Mouse (Mus musculus): ENCODE results near the gene Isx. TPM values are rescaled to one million over a fixed set of nuclear protein-coding genes. Genes with fewer than 3 reads are reported as not detected.

Gene Isx
- total RNA-seq (2023) = not detected

DNA sequence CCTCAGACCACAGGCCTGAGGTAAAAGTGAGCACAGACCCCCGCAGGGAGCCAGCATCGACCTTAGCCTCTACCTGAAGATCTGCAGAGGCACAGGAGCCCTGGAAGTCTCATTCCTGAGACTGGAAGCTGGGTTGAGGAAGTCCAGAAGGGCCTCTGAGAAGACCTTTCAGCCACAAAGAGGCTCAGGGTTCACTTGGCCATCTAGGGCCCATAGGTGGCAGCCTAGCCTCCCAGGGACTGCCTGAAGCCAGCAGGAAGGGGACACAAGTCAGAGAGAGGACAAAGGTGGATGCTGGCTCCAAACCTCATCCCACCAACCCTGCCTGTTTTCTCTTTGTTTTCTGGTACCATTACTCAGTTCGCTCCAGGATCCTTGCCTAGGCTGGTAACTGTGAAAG is at the start of gene Isx:
TSS of gene Isx (plus strand) at position 234 of the 400 bp plus-strand sequence.

Other genes with a start within 250 kb of the Isx start
- 30.2 TPM for gene Hmgxb4, start 120.2 kb downstream of the Isx start, total RNA-seq (2023)
- 23.9 TPM for gene Tom1, start 160.5 kb downstream of the Isx start, total RNA-seq (2023)
- gene Hmox1, start 220.4 kb downstream of the Isx start, total RNA-seq (2023) = 26.3 TPM
- 38.7 TPM for gene Mcm5, start 236.4 kb downstream of the Isx start, total RNA-seq (2023)

All from CD4-positive naive resting alpha-beta T cell, adult 57 days (primary cell).